Mouse (Mus musculus) CD4-positive, CD25-positive, alpha-beta regulatory T cell, adult 2 months (primary cell): ENCODE data around the gene Sin3a.

Experiments used
- DNase-seq: peaks from one replicate; pipeline ENCODE4 v3.0.0-alpha.2; 2012; ENCODE audit warnings: low read depth, low spot score

Gene Sin3a

GRCm38 (mm10) chr9:57166173-57166572 lies 94.3 kb downstream of the Sin3a start:
- DNase-seq: no peak

GRCm38 (mm10) chr9:57168411-57168810 lies 96.6 kb downstream of the Sin3a start:
- no peak for DNase-seq
